8 mouse cellular contexts compared by ENCODE assay signal in genomic region chr7:127233765-127234164, GRCm38 (mm10). TPM values are rescaled to one million over a fixed set of nuclear protein-coding genes. Genes with fewer than 3 reads are reported as not detected.
DNase-seq lines count a peak whose midpoint lies in the region; ATAC-seq and TF ChIP-seq lines count a peak whose summit lies in the region.

No protein-coding gene starts in this region.

- no peak for ATAC-seq in heart, embryonic 12.5 days (ENCODE audit: insufficient number of reproducible peaks, low FRiP score)
- ATAC-seq in forebrain, postnatal 0 days = no peak
- ATAC-seq in megakaryocyte-erythroid progenitor cell, adult 5-6 weeks (replicated peaks; ENCODE audit: low FRiP score, low TSS enrichment, poor library complexity, severe bottlenecking) = 0 out of 2 replicates have a peak, but pooled peaks have one; percentile 8
- no peak for ATAC-seq in megakaryocyte progenitor cell, adult 5-6 weeks (replicated peaks; ENCODE audit: poor library complexity)

- peak overlapping the region; percentile 90 for H3K9ac ChIP-seq in heart, embryonic 12.5 days
- peak overlapping the region; percentile 100 for H3K9ac ChIP-seq in forebrain, postnatal 0 days

- H3K4me2 ChIP-seq in heart, embryonic 12.5 days = peak overlapping the region; percentile 76
- H3K4me2 ChIP-seq in forebrain, postnatal 0 days (ENCODE audit: low read depth) = peak overlapping the region; percentile 74

- H3K36me3 ChIP-seq in heart, embryonic 12.5 days = peaks cover 60% of the 10 kb centered on the region
- H3K36me3 ChIP-seq in E14TG2a.4 (ENCODE audit: insufficient read depth, low read length) = peaks cover 74% of the 10 kb centered on the region
- H3K36me3 ChIP-seq in forebrain, postnatal 0 days (ENCODE audit: insufficient read depth) = peaks cover 33% of the 10 kb centered on the region

- peak overlapping the region; percentile 97; the same call in 1 of the 2 replicates for H3K27ac ChIP-seq in heart, embryonic 12.5 days (ENCODE audit: poor library complexity, severe bottlenecking)
- peak overlapping the region; percentile 99 for H3K27ac ChIP-seq in forebrain, postnatal 0 days (ENCODE audit: low read depth, low read length)

- H3K4me1 ChIP-seq in heart, embryonic 12.5 days (replicated peaks) = peaks cover 32% of the 10 kb centered on the region
- peaks cover 55% of the 10 kb centered on the region for H3K4me1 ChIP-seq in E14TG2a.4 (replicated peaks; ENCODE audit: low read depth, low read length)
- peaks cover 15% of the 10 kb centered on the region for H3K4me1 ChIP-seq in forebrain, postnatal 0 days (ENCODE audit: insufficient read depth)

- H3K4me3 ChIP-seq in heart, embryonic 12.5 days = peak overlapping the region; percentile 71
- peak overlapping the region; percentile 95 for H3K4me3 ChIP-seq in E14TG2a.4 (replicated peaks; ENCODE audit: low read length)
- H3K4me3 ChIP-seq in forebrain, postnatal 0 days (ENCODE audit: low read depth, low read length) = peak overlapping the region; percentile 88

- no peak for DNase-seq in heart, adult 18-20 months
- no peak for DNase-seq in forebrain, postnatal 0 days
- no peak for DNase-seq in thymus, postnatal 0 days (ENCODE audit: low spot score)
- DNase-seq in layer of hippocampus, adult 11-12 months (ENCODE audit: low spot score) = no peak

- H3K27me3 ChIP-seq in heart, embryonic 12.5 days (replicated peaks) = no peaks in the 10 kb centered on the region
- no peaks in the 10 kb centered on the region for H3K27me3 ChIP-seq in E14TG2a.4 (ENCODE audit: insufficient read depth, low read length)
- H3K27me3 ChIP-seq in forebrain, postnatal 0 days (ENCODE audit: insufficient read depth, low read length) = no peaks in the 10 kb centered on the region

- 2% methylated on average over 9 of the region's 9 CpGs for WGBS in heart, embryonic 12.5 days
- 3% methylated on average over 9 of the region's 9 CpGs for WGBS in forebrain, postnatal 0 days

- no peak for TF ChIP-seq CTCF in E14TG2a.4 (conservative IDR thresholded peaks at IDR 0.05; ENCODE audit: low read length)
- no peak for TF ChIP-seq CTCF in forebrain, postnatal 0 days (IDR thresholded peaks at IDR 0.05; ENCODE audit: low read depth)

- H3K9me3 ChIP-seq in heart, embryonic 12.5 days (replicated peaks) = no peaks in the 10 kb centered on the region
- H3K9me3 ChIP-seq in E14TG2a.4 (ENCODE audit: low read length) = peaks cover 51% of the 10 kb centered on the region
- H3K9me3 ChIP-seq in forebrain, postnatal 0 days (ENCODE audit: low read length) = no peaks in the 10 kb centered on the region

RNA-seq across cellular contexts. Expression of gene Sept1, which starts 0.8 kb away (rescaled TPM):
- polyA plus RNA-seq in heart, embryonic 12.5 days (2016; fragmentation: Nextera tagmentation; extraction: Ambion mirVana) = 22.1 and 28.2 TPM in 2 replicates
- total RNA-seq in heart, adult 18-20 months (2021) = 1 to 10 TPM; 3.0 to 7.7 TPM
- 6.5 and 8.0 TPM in 2 replicates for total RNA-seq in forebrain, postnatal 0 days (2014; rRNA removed)
- polyA plus RNA-seq in forebrain, postnatal 0 days (2015; fragmentation: Nextera tagmentation; extraction: Ambion mirVana) = 5.6 and 6.7 TPM in 2 replicates
- 41.3 and 47.7 TPM in 2 replicates for total RNA-seq in megakaryocyte-erythroid progenitor cell, adult 5-6 weeks (2014; fragmentation: Nextera tagmentation)
- 24.8 and 25.5 TPM in 2 replicates for total RNA-seq in megakaryocyte-erythroid progenitor cell, adult 5-6 weeks (2017)
- 638 and 684 TPM in 2 replicates for polyA plus RNA-seq in thymus, postnatal 0 days (2015; fragmentation: Nextera tagmentation; extraction: Ambion mirVana)
- 27.0 and 38.6 TPM in 2 replicates for total RNA-seq in megakaryocyte progenitor cell, adult 5-6 weeks (2015)
- 21.7 and 35.4 TPM in 2 replicates for total RNA-seq in megakaryocyte progenitor cell, adult 5-6 weeks (2017)

RNA-seq across cellular contexts. Expression of gene Zfp553, which starts 0.9 kb away (rescaled TPM):
- 23.8 and 25.3 TPM in 2 replicates for polyA plus RNA-seq in heart, embryonic 12.5 days (2016; fragmentation: Nextera tagmentation; extraction: Ambion mirVana)
- 1 to 10 TPM; 6.4 to 6.7 TPM for total RNA-seq in heart, adult 18-20 months (2021)
- total RNA-seq in forebrain, postnatal 0 days (2014; rRNA removed) = 34.3 and 46.6 TPM in 2 replicates
- 29.8 and 35.9 TPM in 2 replicates for polyA plus RNA-seq in forebrain, postnatal 0 days (2015; fragmentation: Nextera tagmentation; extraction: Ambion mirVana)
- total RNA-seq in megakaryocyte-erythroid progenitor cell, adult 5-6 weeks (2014; fragmentation: Nextera tagmentation) = 17.0 and 18.3 TPM in 2 replicates
- total RNA-seq in megakaryocyte-erythroid progenitor cell, adult 5-6 weeks (2017) = 22.7 and 31.7 TPM in 2 replicates
- polyA plus RNA-seq in thymus, postnatal 0 days (2015; fragmentation: Nextera tagmentation; extraction: Ambion mirVana) = 25.4 and 29.7 TPM in 2 replicates
- total RNA-seq in megakaryocyte progenitor cell, adult 5-6 weeks (2015) = 6.5 and 9.0 TPM in 2 replicates
- 13.8 and 15.4 TPM in 2 replicates for total RNA-seq in megakaryocyte progenitor cell, adult 5-6 weeks (2017)

RNA-seq across cellular contexts. Expression of gene Zfp771, which starts 10.3 kb away (rescaled TPM):
- polyA plus RNA-seq in heart, embryonic 12.5 days (2016; fragmentation: Nextera tagmentation; extraction: Ambion mirVana) = 32.7 and 34.4 TPM in 2 replicates
- 10 to 100 TPM; 18.3 to 19.3 TPM for total RNA-seq in heart, adult 18-20 months (2021)
- total RNA-seq in forebrain, postnatal 0 days (2014; rRNA removed) = 65.2 and 65.7 TPM in 2 replicates
- polyA plus RNA-seq in forebrain, postnatal 0 days (2015; fragmentation: Nextera tagmentation; extraction: Ambion mirVana) = 75.1 and 75.9 TPM in 2 replicates
- total RNA-seq in megakaryocyte-erythroid progenitor cell, adult 5-6 weeks (2014; fragmentation: Nextera tagmentation) = 15.1 and 16.6 TPM in 2 replicates
- total RNA-seq in megakaryocyte-erythroid progenitor cell, adult 5-6 weeks (2017) = 13.6 and 14.1 TPM in 2 replicates
- 34.7 and 37.0 TPM in 2 replicates for polyA plus RNA-seq in thymus, postnatal 0 days (2015; fragmentation: Nextera tagmentation; extraction: Ambion mirVana)
- total RNA-seq in megakaryocyte progenitor cell, adult 5-6 weeks (2015) = 3.4 and 3.5 TPM in 2 replicates
- 2.7 and 8.0 TPM in 2 replicates for total RNA-seq in megakaryocyte progenitor cell, adult 5-6 weeks (2017)

RNA-seq across cellular contexts. Expression of gene Mylpf, which starts 25.1 kb away (rescaled TPM):
- 17.8 and 20.0 TPM in 2 replicates for polyA plus RNA-seq in heart, embryonic 12.5 days (2016; fragmentation: Nextera tagmentation; extraction: Ambion mirVana)
- total RNA-seq in heart, adult 18-20 months (2021) = 1 to 10 TPM; 1.1 to 3.7 TPM
- 0.52 and 1.6 TPM in 2 replicates for total RNA-seq in forebrain, postnatal 0 days (2014; rRNA removed)
- polyA plus RNA-seq in forebrain, postnatal 0 days (2015; fragmentation: Nextera tagmentation; extraction: Ambion mirVana) = 1.8 and 3.2 TPM in 2 replicates
- total RNA-seq in megakaryocyte-erythroid progenitor cell, adult 5-6 weeks (2014; fragmentation: Nextera tagmentation) = 36.1 and 48.6 TPM in 2 replicates
- 22.2 and 30.8 TPM in 2 replicates for total RNA-seq in megakaryocyte-erythroid progenitor cell, adult 5-6 weeks (2017)
- 67.7 and 68.9 TPM in 2 replicates for polyA plus RNA-seq in thymus, postnatal 0 days (2015; fragmentation: Nextera tagmentation; extraction: Ambion mirVana)
- 7.8 and 10.6 TPM in 2 replicates for total RNA-seq in megakaryocyte progenitor cell, adult 5-6 weeks (2015)
- total RNA-seq in megakaryocyte progenitor cell, adult 5-6 weeks (2017) = 6.0 and 6.8 TPM in 2 replicates

RNA-seq across cellular contexts. Expression of gene Tbc1d10b, which starts 25.5 kb away (rescaled TPM):
- 29.2 and 32.3 TPM in 2 replicates for polyA plus RNA-seq in heart, embryonic 12.5 days (2016; fragmentation: Nextera tagmentation; extraction: Ambion mirVana)
- 10 to 100 TPM; 20.8 to 21.6 TPM for total RNA-seq in heart, adult 18-20 months (2021)
- total RNA-seq in forebrain, postnatal 0 days (2014; rRNA removed) = 63.8 and 68.7 TPM in 2 replicates
- 18.1 and 24.8 TPM in 2 replicates for polyA plus RNA-seq in forebrain, postnatal 0 days (2015; fragmentation: Nextera tagmentation; extraction: Ambion mirVana)
- total RNA-seq in megakaryocyte-erythroid progenitor cell, adult 5-6 weeks (2014; fragmentation: Nextera tagmentation) = 25.5 and 35.8 TPM in 2 replicates
- 23.9 and 41.0 TPM in 2 replicates for total RNA-seq in megakaryocyte-erythroid progenitor cell, adult 5-6 weeks (2017)
- 20.5 and 27.4 TPM in 2 replicates for polyA plus RNA-seq in thymus, postnatal 0 days (2015; fragmentation: Nextera tagmentation; extraction: Ambion mirVana)
- 12.8 and 13.8 TPM in 2 replicates for total RNA-seq in megakaryocyte progenitor cell, adult 5-6 weeks (2015)
- total RNA-seq in megakaryocyte progenitor cell, adult 5-6 weeks (2017) = 34.0 and 36.0 TPM in 2 replicates
